Mouse (Mus musculus): Measurements from ENCODE around the gene Sprr2b.
"Not testable (repeated sequence)": the region's sequence is repeated elsewhere in the genome, so short reads cannot be mapped to it uniquely, and the experiment has no call there.

Gene Sprr2b

DNA sequence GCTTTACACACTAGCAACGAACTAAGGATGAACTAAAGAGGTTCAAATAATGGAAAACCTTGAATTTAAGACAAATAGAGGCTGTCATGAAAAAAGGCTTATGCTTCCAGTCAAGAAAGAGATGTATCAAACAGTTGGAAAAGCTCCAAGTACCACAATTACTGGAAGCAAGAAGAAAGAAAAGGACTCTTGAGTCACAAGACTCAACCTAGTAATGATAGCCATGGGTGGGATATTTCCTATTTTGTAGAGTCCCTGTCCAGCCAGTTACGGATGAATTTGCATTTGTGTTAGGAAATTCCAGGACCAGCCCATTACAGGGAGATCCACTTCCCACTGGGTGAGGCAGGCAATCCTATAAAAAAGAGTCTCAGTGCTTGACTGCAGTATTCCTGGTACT is at the start of gene Sprr2b:
TSS of gene Sprr2b (plus strand) at position 301 of the 400 bp plus-strand sequence.
- DNase-seq (ENCODE audit: low read depth, low spot score): no peak

DNA sequence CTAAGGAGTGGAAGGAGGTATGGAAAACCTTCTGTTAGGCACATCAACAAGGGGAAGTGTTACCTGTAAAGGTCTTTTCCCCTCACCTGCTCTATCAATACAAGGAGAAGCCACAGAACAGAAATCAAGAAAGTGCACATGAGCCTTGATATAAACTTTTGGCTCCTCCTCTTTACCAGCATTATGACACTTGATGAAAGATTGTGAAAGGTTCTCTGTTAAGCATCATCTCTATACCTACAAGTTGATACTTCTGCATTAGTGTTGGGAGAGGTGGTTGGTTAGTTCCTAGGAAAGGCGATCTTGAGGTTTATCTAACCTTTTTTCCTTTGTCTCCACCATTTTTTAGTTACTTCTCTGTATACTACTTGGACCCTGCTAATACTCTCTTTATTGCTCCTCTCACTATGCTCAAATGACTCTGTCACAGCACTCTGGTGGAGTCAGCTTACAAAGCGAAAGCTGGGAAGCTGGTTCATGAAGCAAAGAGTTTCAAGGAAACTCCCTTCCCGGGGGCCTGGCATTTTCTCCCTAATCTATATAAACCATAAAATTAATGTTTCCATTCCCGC is 44.9 kb upstream of the Sprr2b start:
- DNase-seq (ENCODE audit: low read depth, low spot score): not testable (repeated sequence)

- DNase-seq (ENCODE audit: low read depth, low spot score): not testable (repeated sequence)
Measured at GRCm38 (mm10) chr3:92273504-92273903, 42.9 kb upstream of the Sprr2b start.

GRCm38 (mm10) chr3:92274018-92274417 is 42.4 kb upstream of the Sprr2b start:
- not testable (repeated sequence) for DNase-seq (ENCODE audit: low read depth, low spot score)

DNA sequence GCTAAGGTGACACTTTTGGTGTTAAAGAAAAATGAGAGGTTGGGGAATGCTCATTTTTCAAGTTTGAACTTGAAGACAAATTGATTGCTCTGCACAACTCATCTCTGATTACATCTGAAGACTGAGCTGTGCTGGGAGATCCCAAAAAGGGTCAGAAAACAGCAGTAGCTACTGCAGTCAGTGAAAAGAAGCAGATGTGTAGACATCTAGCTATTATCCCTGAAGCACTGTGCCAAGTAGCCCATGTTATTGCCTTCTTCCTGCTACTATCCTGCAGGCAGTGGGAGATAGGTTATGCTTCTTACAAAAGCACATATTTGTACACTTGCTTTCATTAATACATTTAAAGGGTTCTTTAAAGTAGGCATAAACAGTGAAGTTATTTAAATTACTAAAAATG is 36.8 kb upstream of the Sprr2b start:
- DNase-seq (ENCODE audit: low read depth, low spot score): not testable (repeated sequence)

DNA sequence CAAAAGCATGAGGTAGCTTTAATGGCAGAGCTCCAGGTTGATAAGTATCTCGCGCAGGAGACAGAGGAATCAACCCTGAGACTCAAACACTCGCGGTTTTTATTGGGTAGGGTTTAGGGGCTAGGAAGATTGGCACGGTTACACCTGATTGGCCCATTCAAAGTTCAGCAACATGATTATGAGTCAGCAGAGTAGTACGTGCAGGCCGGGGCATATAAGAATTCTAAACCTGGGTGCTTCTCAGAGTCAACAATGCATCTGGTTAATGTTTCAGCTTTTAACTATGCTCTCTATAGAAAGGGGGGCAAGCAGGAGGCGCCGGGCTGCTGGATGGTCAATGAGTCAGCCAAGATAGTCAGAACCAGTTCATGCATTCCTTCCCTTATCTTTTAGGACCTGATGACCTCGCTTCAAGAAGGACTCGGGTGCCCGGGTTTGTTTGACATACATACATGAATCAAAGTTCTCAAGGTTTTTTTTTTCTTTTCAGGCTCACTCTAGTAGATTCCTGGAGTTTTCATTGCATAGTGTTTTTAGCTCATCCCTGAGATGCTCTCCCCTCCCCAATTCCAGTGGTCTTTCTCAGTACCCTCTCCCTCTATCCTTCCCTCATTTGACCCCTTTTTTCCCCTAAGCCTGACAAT is 35.3 kb upstream of the Sprr2b start:
- DNase-seq (ENCODE audit: low read depth, low spot score): not testable (repeated sequence)

DNA sequence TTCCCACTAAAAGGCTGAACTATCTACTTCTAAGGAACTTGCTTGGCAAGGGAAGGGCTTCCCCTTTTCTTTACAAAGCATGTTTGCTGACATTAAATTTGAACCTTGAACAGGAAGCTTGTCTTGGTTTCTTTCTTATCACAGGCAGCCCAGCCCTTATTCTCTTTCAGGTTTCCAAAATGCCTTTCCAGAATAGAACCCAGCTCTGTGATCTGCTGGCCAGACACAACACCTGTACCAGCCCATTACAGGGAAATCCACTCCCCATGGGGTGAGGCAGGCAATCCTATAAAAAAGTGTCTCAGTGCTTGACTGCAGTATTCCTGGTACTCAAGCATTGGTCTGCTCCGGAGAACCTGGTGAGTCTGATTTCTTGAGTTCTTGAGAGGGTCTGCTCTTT is 31.3 kb upstream of the Sprr2b start, which contains the start of gene Sprr2a3:
TSS of gene Sprr2a3 (plus strand) at position 317 of the 400 bp plus-strand sequence.
- not testable (repeated sequence) for DNase-seq (ENCODE audit: low read depth, low spot score)

GRCm38 (mm10) chr3:92288489-92288888 is 27.9 kb upstream of the Sprr2b start:
- not testable (repeated sequence) for DNase-seq (ENCODE audit: low read depth, low spot score)

- no peak for DNase-seq (ENCODE audit: low read depth, low spot score)
Measured at GRCm38 (mm10) chr3:92307406-92307805, 9.0 kb upstream of the Sprr2b start.

DNA sequence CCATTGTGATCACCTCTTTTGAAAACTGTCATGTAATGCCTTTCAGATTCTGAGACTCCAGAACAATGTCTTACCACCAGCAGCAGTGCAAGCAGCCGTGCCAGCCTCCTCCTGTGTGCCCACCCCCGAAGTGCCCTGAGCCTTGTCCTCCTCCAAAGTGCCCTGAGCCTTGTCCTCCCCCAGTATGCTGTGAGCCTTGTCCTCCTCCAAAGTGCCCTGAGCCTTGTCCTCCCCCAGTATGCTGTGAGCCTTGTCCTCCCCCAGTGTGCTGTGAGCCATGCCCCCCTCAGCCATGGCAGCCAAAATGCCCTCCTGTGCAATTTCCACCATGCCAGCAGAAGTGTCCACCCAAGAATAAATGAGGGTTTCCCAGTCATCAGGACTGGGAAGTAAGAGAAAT is 964 bp downstream of the Sprr2b start:
- DNase-seq (ENCODE audit: low read depth, low spot score): no peak

- no peak for DNase-seq (ENCODE audit: low read depth, low spot score)
Measured at GRCm38 (mm10) chr3:92336278-92336677, 19.9 kb downstream of the Sprr2b start.

GRCm38 (mm10) chr3:92338840-92339239 is 22.4 kb downstream of the Sprr2b start, which contains the start of gene Sprr2d:
Gene Sprr2d, plus strand, starts transcription at chr3:92339140.
- no peak for DNase-seq (ENCODE audit: low read depth, low spot score)

DNA sequence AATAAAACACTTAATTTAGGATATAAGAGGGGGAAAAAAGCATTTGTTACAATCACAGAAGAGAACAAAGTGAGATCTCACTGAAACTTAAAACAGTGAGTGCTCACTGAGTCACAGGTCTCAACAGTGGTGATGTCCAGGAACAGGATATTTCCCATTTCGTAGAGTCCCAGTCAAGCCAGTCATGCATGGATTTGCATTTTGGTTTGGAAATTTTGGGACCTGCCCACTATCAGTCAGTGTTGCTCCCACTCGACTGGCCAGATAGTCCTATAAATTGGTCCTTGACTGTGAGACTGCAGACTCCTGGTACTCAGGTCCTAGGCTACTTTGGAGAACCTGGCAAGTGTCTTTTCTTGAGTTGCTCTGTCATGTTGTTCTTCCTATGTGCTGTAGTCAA is 35.4 kb downstream of the Sprr2b start, which contains the start of gene Sprr2e:
TSS of gene Sprr2e (plus strand) at position 301 of the 400 bp plus-strand sequence.
- DNase-seq (ENCODE audit: low read depth, low spot score): no peak

DNA sequence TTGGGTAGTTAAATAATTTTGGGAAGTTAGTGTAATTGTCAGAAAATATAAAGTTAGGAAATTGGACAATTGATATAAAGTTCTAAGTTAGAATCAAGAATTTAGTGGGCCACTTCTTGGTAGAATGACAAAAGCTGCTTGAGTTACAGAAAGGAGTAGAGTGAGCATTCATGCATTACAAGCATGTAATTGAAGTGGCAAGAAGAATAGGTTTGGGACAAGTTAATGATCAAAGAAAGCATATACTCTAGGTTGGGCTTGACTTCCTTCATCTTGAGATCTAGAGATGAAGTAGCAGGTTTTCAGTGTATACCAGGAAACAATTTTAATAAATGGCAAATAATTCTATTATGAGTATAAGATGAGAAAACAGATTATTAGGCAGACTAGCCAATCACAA is 45.2 kb downstream of the Sprr2b start:
- DNase-seq (ENCODE audit: low read depth, low spot score): no peak

DNA sequence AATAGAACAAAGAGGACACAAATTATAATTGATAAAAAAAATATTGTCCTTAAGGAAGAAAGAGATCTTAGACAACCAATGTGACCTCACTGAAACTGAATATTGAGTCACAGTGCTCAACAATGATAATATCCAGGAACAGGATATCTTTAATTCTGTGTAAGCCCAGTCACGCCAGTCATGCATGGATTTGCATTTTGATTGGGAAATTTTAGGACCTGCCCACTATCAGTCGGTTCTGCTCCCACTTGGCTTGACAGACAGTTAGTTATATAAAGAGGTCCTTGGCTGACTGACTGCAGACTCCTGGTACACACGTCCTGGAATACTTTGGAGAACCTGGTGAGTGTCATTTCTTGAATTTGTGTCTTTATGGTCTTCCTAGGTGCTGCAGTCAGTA is 48.5 kb downstream of the Sprr2b start, which contains the start of gene Sprr2f:
TSS of gene Sprr2f (plus strand) at position 301 of the 400 bp plus-strand sequence.
- no peak for DNase-seq (ENCODE audit: low read depth, low spot score)

Measured in A20 (cell line).